Mouse (Mus musculus) megakaryocyte, embryonic 14.5 days (primary cell): ENCODE data around the gene Tm6sf1.

ENCODE experiments used
- FLI1 ChIP-seq: IDR thresholded peaks from 2 replicates; pipeline ENCODE4 v1.6.1; 2012; ENCODE audit warnings: low read length, inconsistent platforms, mixed read lengths
- GATA1 ChIP-seq: IDR thresholded peaks from 3 replicates; pipeline ENCODE4 v1.6.1; 2012; ENCODE audit warnings: mixed read lengths, low read length, inconsistent platforms, borderline replicate concordance

- no peak for TF ChIP-seq GATA1
- TF ChIP-seq FLI1, result no peak
Observed at GRCm38 (mm10) chr7:81841439-81841838, 17.4 kb upstream of the Tm6sf1 start.
